Mouse (Mus musculus): ENCODE data around the gene Man2a2. TPM values are rescaled to one million over a fixed set of nuclear protein-coding genes. Genes with fewer than 3 reads are reported as not detected.

Man2a2 gene
- total RNA-seq, 2 experiments from 2014 or later, result 152 to 157 TPM

DNA sequence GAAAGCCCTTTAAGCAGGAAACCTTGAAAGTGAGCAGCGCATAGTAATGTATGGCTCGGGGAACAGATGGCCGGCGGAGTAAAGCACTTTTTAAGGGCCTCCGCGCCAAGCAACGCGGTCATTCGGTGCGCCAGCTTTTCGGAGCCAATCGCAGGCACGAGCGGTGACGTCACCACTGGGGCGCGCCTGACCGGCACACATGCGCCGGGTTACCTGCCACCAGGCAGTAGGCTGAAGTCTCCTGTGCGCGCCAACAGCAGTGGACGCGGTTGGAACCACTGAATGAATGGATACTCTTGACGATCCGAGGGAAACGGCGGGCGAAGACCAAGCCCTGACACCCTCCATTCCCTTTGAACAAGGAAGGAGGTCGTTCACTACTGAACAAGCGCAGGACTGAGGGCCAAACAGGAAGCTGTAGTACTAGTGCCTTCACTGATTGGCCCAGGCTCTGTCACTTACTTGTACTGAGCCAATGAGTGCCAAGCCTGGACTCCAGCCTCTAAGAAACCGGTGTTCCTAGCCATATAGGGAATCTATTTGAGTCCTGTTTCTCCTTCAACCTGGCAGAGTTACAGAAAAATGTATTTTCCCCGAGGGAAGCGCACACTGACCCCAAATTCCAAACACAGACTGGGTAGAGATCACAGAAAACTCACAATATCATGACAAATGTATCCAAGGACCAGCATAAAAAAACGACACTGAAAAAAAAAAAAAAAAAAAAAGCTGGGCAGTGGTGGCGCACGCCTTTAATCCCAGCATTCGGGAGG is 46.9 kb downstream of the Man2a2 start, which contains the start of gene Rccd1:
Gene Rccd1, minus strand, starts transcription at position 412 of the 773 bp plus-strand sequence.
- intact Hi-C loops (cut with DNase I), result loop anchor here (5.0 kb wide), 1 partner anchor 182 kb away; no protein-coding TSS in a partner anchor
- Histone ChIP-seq H3K27ac (peak within 1 kb of the TSS; percentile 97), H3K4me3 (peak within 1 kb of the TSS; percentile 65)
- TF ChIP-seq CTCF (IDR thresholded peaks at IDR 0.05), result no peak; the same call in 1 of the 2 replicates
- DNase-seq (ENCODE audit: extremely low spot score in 1 of 2, low spot score in 2 of 2), result peak; percentile 93 to 96

DNA sequence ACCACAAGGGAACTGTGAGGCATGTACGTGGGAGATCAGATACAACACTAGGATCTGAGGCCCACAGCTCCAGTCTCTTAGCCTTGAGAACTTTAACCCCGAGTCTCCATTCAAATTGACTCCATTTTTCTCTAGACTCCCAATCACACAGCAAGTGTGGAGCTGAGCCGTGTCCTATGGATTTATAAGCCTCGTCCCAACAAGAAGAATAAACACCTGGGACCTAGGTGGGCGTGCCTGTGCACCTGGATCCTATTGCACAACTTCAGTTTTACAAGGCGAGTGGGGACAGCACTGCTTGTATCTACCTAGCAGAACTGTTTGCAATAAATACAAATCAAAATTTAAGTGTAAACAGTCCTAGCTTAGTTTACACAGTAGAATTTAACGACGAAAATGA is 47.8 kb downstream of the Man2a2 start:
- Histone ChIP-seq H3K4me3 (peak overlapping the region; percentile 65), H3K27ac (peak overlapping the region; percentile 97; the same call in 1 of the 2 replicates)
- no peak for DNase-seq (ENCODE audit: extremely low spot score in 1 of 2, low spot score in 2 of 2)
- intact Hi-C loops (cut with DNase I), result loop anchor here (5.0 kb wide), 1 partner anchor 181 kb away; no protein-coding TSS in a partner anchor
- TF ChIP-seq CTCF (IDR thresholded peaks at IDR 0.05), result no peak

DNA sequence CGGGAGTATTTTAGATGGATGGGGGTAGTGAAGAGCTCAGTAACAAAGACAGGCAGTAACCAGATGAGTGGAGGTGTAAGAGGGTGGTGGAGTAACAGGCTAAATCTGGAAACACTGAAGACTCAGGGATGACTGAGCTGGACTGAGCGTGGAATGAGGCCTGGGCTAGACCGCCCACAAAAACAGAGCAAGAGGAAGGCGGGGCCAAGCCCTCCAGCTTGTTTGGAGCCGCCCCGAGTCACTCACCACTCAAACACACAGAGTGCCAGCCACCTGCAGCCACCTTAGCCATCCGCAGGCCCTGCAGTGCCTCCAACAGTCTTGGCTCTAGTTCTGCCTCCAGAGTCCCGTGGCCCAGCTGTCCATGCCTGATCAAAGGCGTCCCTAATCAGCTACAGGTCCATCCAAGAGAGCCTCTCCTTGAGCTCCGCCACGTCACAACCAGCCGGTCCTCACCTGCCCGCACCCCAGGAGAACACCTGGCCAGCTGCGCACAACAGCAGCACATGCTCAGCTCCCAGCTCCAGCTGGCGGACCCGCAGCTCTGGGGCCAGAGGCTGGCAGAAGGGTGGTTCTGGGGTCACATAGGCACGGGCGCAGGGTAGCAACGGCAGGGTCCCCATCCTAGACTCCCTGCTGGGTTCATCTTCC is 51.2 kb downstream of the Man2a2 start:
- Histone ChIP-seq H3K4me3 (no peak overlapping the region), H3K27ac (no peak overlapping the region)
- no peak for DNase-seq (ENCODE audit: extremely low spot score in 1 of 2, low spot score in 2 of 2)
- TF ChIP-seq CTCF (IDR thresholded peaks at IDR 0.05), result no peak
- intact Hi-C loops (cut with DNase I), result loop anchor here (5.0 kb wide), 1 partner anchor 178 kb away; no protein-coding TSS in a partner anchor

DNA sequence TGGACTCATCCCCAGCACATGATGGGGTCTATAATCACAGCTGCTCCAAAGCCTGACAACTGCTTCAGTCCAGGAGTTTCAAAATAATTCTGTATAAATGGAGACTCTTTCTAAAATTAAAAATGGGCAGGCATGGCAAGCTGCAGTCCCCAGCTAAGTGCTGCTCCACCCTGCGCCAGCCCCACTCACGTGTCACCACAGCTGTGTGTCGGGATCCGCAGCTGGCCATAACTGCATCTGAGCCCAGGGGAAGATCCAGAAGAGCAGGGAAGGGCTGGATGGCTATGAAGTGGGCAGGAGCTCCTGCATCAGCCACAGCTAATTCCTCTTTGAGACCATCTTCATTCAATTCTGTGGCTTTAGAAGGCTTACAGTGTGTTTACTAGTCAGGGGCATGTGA is 52.5 kb downstream of the Man2a2 start:
- Histone ChIP-seq H3K27ac (no peak overlapping the region), H3K4me3 (no peak overlapping the region)
- TF ChIP-seq CTCF (IDR thresholded peaks at IDR 0.05), result no peak
- intact Hi-C loops (cut with DNase I), result no loop called here
- DNase-seq (ENCODE audit: extremely low spot score in 1 of 2, low spot score in 2 of 2), result no peak

DNA sequence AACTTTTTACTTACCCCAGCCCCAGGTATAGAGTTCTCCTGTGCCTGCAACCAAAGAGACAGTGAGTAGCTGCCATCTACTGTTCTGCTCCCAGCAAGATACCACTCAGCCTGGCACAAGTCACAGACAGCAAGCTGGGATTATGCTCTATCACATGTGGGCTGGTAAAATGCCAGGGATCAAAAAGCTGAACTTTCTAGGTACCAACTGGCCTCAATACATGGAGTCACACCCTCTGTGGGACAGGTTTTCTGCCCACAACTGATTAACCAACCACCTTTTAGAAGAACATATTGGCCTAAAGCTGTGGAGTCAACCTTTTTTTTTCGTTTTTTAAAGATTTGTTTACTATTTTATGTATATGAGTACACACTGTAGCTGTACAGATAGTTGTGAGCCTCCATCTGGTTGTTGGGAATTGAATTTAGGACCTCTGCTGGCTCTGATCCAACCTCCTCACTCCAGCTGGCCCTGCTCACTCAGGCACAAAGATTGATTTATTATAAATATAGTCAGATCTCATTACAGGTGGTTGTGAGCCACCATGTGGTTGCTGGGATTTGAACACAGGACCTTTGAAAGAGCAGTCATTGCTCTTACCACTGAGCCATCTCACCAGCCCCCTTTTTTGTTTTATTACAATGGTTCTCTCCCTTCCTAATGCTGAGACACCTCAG is 53.6 kb downstream of the Man2a2 start:
- no peak for TF ChIP-seq CTCF (IDR thresholded peaks at IDR 0.05)
- intact Hi-C loops (cut with DNase I), result no loop called here
- no peak overlapping the region for H3K27ac ChIP-seq

DNA sequence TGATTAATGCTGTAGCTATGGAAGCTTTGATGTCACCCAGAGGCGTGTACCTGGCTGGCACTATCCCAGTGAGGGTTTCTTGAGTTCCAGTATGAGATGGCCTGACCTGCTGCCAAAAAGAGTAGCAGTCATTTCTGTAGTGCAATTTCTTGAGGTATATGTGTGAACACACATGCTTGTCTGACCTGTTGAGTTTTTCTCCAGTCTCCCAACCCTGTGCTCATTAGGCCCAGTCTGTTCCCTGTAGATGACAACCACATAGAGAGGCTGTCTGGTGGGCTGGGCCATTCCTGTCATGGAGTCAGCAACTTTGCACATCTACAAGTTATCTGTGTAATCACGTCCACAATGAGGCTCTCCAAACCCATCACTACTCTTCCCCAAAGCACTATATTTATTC is 55.4 kb downstream of the Man2a2 start:
- no peak for TF ChIP-seq CTCF (IDR thresholded peaks at IDR 0.05)
- Histone ChIP-seq H3K27ac (no peak overlapping the region), H3K4me3 (no peak overlapping the region)
- DNase-seq (ENCODE audit: extremely low spot score in 1 of 2, low spot score in 2 of 2), result no peak
- intact Hi-C loops (cut with DNase I), result no loop called here

More for the DNA sequence above, 53.6 kb downstream of the Man2a2 start:
- H3K4me3 ChIP-seq, result no peak overlapping the region
- DNase-seq (ENCODE audit: extremely low spot score in 1 of 2, low spot score in 2 of 2), result no peak

DNA sequence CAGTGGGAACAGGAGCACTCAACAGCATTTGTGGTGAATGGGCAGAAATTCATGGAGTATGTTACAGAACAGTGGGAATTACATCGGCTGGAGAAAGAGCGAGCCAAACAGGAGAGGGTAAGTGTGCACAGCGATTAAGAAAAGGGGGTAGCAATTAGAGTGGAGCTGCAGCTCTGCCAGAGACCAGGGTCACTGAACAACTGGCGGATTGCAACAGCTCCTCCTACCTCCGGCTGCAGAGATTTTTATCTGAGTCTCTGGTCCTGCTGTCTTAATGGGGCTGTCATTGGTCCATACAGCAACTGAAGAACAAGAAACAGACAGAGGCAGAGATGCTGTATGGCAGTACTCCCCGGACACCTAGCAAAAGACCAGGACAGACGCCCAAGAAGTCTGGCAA is 60.4 kb downstream of the Man2a2 start:
- no peak overlapping the region for H3K4me3 ChIP-seq
- no peak overlapping the region for H3K27ac ChIP-seq
- DNase-seq (ENCODE audit: extremely low spot score in 1 of 2, low spot score in 2 of 2), result no peak
- TF ChIP-seq CTCF (IDR thresholded peaks at IDR 0.05), result no peak
- intact Hi-C loops (cut with DNase I), result no loop called here

DNA sequence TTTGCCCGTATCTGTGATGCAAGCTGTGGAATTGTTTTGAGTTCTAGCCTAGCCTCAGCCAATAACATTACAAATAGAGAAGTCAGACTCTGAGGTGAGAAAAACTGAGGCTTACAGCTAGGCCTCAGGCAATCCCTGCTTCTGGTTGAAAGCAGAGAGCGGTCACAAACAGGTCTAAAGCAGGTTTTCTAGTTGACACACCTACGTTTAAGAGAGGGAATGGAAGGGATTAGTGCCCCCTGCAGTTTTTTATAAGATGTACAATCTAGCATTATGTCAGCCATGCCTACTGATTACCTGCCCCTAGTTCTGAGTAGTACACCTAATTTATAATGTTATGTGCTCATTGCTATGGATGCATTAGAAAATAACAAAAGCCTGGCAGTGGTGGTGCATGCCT is 63.4 kb downstream of the Man2a2 start:
- TF ChIP-seq CTCF (IDR thresholded peaks at IDR 0.05), result no peak; the same call in 1 of the 2 replicates
- no peak for DNase-seq (ENCODE audit: extremely low spot score in 1 of 2, low spot score in 2 of 2)
- no peak overlapping the region for H3K4me3 ChIP-seq
- H3K27ac ChIP-seq, result no peak overlapping the region
- intact Hi-C loops (cut with DNase I), result no loop called here

DNA sequence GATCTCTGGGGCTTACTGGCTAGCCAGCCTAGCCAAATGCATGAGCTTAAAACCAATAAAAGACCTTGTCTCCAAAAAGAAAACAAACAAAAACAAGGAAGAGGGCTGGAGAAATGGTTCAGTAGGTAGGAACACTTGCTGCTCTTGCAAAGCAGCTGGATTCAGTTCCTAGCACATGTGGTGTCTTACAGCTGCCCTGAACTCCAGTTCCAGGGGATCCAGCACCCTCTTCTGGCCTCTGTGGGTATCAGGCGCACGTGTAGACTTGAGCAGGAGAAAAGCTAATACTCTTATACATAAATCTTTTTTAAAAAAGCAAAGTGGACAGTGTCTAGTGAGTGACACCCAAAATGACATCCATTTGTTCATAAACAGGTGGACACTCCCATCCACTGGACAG is 69.7 kb downstream of the Man2a2 start:
- intact Hi-C loops (cut with DNase I), result no loop called here
- Histone ChIP-seq H3K4me3 (no peak overlapping the region), H3K27ac (no peak overlapping the region)
- no peak for TF ChIP-seq CTCF (IDR thresholded peaks at IDR 0.05)
- no peak for DNase-seq (ENCODE audit: extremely low spot score in 1 of 2, low spot score in 2 of 2)

DNA sequence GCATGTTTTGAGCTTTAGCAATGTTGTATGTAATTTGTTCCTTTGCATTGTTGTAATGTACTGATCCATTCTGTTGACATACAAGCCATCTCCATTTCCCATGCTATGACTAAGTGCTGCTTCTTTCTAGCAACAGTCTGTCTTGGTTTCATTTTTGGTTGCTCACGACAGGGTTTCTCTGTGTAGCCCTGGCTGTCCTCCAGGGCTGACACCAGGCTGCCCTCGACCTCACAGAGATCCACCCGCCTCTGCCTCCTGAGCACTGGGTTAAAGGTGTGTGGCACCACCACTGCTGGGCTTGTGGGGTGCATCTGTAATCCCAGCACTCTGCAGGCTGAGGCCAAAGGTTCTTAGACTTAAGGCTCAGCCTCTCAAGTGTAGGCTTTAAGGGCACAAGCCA is 71.6 kb downstream of the Man2a2 start:
- Histone ChIP-seq H3K27ac (no peak overlapping the region), H3K4me3 (no peak overlapping the region)
- TF ChIP-seq CTCF (IDR thresholded peaks at IDR 0.05), result no peak
- no peak for DNase-seq (ENCODE audit: extremely low spot score in 1 of 2, low spot score in 2 of 2)
- intact Hi-C loops (cut with DNase I), result no loop called here

Other genes starting within 250 kb of the Man2a2 start
- 10 to 100 TPM; 19.4 to 20.6 TPM for gene Sema4b, start 184.5 kb downstream of the Man2a2 start, total RNA-seq (2021)
- 10 to 100 TPM; 21.7 to 22.4 TPM for gene Cib1, start 138.6 kb downstream of the Man2a2 start, total RNA-seq (2021)
- 1 to 10 TPM; 6.1 to 7.5 TPM for gene Gdpgp1, start 138.5 kb downstream of the Man2a2 start, total RNA-seq (2021)
- 1 to 10 TPM; 2.0 to 2.8 TPM for gene Ttll13, start 125.0 kb downstream of the Man2a2 start, total RNA-seq (2021)
- 10 to 100 TPM; 40.8 to 45.3 TPM for gene Ngrn, start 110.2 kb downstream of the Man2a2 start, total RNA-seq (2021)
- 10 to 100 TPM; 21.5 to 23.2 TPM for gene Vps33b, start 101.7 kb downstream of the Man2a2 start, total RNA-seq (2021)
- gene Prc1, start 76.9 kb downstream of the Man2a2 start, total RNA-seq (2021), result under 1 TPM; 0.77 to 0.97 TPM
- gene Rccd1, start 46.9 kb downstream of the Man2a2 start, total RNA-seq (2021), result 10 to 100 TPM; 14.9 to 15.2 TPM
- gene Unc45a, start 30.4 kb downstream of the Man2a2 start, total RNA-seq (2021), result 10 to 100 TPM; 37.7 to 43.7 TPM
- 10 to 100 TPM; 46.4 to 56.4 TPM for gene Hddc3, start 28.3 kb downstream of the Man2a2 start, total RNA-seq (2021)
- 1 to 10 TPM; 5.3 to 6.8 TPM for gene Fes, start 16.6 kb upstream of the Man2a2 start, total RNA-seq (2021)
- gene Furin, start 34.1 kb upstream of the Man2a2 start, total RNA-seq (2021), result 10 to 100 TPM; 38.0 to 40.7 TPM
- 1 to 10 TPM; 2.9 to 6.9 TPM for gene Blm, start 163.7 kb upstream of the Man2a2 start, total RNA-seq (2021)